Mouse (Mus musculus) frontal cortex, postnatal 14 days (tissue): ENCODE measurements at regions not wholly inside any gene's neighbourhood (a gene's known extent, or its start where the extent isn't known, plus 50 kb on each side); places are given as distances from the start of the nearest gene placed in this dataset.
"Not testable (repeated sequence)": the region's sequence is repeated elsewhere in the genome, so short reads cannot be mapped to it uniquely, and the experiment has no call there.

Experiments used
- DNase-seq, 2 experiments: peaks; one replicate each; pipeline ENCODE4 v3.0.0; 2022; ENCODE audit warnings: low spot score in 2 of 2

DNA sequence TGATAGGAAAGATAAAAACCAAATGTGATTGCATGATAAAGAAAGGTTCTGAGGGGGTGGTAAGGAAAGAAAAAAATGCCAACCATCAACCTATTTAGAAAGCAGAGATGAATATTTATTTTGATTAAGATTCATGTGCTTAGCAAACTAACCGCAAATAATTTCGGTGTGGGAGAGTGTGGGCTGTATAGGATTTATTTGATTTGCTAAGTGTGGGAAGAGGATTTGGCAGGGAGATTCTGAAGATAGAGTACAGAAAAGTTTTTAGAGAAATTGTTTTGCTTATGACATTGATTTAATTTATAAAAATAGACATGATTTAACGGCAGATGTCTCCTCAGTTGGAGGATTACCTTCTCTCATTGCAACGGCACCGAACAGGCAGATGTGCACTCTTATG lies 250.3 kb downstream of the Pros1 start:
- DNase-seq, result no peak

DNA sequence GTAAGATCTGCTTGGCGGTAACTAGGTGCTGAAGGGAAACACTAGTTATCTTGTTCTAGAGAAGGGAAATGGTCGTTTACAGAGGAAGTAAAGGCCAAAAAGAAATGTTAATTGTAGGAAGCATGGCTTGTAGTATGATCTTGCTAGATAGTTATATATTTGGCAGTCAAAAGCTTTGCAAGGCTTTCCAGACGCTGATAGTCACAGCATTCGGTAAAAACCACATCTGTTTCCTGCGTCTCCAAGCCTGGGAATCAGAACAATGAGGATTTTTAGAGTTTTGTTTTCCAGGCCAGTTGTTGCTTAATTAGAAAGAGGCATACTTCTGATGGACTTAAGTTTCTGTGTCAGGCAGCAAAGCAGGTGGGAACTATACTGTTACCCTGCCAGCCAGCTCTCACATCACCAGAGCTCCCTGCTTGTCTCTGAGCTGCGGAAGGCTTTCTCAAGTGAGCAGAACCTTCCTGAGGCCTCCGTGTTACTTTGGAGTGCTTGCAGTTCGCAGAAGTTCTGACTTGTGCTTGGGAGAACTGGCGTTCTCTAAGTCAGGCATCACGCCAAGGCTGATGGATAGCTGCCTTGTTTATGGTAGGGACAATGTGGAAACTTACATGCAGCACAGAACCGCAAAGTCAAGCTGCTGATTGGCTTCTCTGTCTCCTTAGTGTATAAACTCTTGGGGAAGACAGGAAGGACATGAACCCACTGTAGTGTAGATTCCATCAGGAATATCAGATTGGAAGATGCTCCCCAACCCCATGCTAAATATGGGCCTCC lies 251.0 kb downstream of the Pros1 start:
- no peak for DNase-seq

DNA sequence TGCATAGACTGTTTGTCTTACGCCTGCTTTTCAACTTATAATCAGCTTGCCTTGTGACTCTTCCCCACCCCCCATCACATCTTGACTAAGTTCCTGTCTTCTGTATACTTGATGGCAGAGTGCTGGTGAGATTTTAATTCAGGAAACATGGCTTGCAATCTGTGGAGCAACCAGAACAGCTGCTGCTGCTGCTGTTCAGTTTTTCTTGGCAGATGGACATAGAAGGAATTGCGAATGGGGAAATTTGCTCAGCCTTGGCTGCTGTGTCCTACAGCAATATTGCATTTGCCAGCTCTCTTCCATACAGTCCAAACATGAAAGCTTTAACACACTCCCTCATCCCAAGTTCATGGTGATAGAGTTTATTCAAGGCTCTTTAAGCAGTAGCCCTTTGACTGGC lies 262.3 kb downstream of the Pros1 start:
- DNase-seq, result peak; percentile 20 to 22

DNA sequence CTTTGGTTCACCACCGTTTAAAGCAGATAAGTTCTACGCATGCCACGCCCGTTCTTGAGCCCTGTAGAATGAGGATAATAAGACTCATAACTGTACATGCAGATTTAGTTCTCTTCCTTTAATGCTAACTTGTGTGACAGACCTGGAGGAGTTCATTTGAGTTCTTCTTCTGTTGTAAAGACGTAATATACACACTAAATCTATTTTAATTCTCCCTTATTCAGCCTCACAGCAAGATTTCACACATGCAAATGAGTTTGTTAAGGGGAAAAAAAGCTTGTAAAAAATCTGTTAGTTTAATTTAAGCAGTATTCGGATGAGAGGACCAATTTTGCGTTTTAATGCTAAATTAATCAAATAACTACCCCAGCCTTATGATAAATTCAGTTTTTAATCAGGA lies 264.6 kb downstream of the Pros1 start:
- DNase-seq, result no peak

DNA sequence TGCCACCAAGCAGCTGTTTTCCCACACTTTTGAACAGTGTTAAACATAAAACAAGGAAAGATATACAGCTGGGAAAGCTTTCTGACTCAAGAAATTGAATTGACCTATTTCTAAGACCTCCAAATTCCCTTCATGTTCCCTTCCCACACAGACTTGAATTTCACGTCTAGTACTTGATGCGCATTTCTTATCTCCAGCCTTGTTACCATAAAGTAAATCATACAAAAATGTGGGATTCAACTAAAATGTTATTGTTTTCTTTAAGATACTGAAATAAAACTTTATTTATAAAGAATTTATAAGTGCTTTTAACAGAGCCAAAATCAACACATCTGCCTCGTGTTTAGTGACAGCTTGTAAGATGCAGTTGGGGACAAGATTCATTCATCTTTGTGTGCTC lies 289.7 kb downstream of the Pros1 start:
- no peak for DNase-seq

DNA sequence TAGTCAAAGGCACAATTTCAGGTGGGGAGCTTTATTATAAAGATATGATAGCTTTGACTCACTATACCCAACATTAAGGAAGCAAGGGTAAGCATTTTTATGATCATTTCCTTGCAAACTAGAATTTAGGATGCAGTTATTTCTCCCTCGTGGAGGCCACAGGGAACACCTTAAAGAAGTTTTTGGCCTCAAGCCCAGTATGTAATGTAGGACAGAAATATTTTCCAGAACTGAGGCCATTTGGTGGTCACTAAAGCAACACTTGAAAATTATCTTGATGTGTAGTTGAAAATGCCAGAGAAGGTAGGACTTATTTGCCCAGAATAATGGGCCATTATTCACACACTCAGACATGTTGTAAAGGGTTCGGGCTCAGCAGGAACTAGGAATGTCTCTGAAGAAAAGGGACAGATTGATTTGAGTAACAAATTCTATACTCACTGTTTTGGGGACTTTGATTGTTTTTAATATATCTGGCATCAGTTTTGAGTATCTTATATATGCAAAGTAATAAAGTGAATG lies 301.3 kb downstream of the Pros1 start:
- DNase-seq, result no peak

DNA sequence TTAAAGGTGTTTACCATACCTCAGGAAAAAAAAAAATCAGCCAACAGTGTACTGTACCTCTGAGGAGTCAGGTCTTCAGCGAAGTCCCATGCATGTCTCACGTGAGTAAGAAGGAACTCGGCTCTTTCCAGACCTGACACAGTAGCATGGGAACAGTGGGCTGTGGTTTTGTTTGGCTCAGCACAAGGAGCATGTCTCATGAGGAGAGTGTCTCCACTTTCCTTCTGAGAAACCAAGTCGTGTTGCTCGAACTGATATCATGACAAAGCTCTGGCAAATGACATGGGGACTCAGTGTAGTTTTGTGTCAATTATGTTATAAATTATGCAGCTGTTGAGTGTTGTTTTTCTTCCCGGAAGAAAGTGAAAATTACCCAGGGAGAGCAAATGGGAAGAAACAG lies 316.0 kb downstream of the Pros1 start:
- DNase-seq, result no peak

DNA sequence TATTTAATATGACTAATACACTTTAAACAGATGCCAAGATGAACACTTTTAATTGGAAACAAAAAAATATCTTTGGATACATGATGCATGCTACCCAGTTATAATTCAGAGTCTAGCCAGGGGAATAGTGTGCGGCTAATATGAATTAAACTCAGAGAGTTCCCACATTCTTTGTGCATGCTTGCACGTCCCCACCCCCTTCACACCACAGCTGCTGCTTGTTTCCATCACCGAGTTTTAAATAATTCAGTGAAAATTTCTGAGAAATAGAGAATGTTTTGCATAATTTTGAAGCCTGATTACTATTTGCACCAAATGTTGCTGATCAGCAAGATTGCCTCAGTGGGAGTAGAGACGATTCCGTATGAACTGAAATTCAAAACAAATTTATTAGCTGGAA lies 325.1 kb downstream of the Pros1 start:
- peak in 1 of 2 experiments; percentile 18 for DNase-seq

DNA sequence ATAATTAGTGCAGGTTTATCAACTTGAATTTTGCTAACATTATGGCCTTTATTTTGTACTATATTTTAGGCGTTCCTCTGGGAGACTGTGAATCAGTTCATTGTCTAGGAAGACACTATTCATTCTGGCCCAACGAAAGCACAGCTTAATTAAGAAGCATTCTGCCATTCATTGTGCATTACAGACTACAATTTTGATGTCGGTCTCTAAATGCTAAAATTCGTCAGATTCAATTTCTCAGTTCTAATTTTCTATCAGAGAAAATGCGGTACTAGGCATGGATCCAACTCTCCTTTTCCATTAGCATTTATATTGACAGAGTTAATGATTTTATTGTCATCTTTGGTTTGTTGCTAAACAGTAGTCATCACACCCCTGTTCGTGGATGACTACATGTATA lies 337.1 kb downstream of the Pros1 start:
- no peak for DNase-seq

DNA sequence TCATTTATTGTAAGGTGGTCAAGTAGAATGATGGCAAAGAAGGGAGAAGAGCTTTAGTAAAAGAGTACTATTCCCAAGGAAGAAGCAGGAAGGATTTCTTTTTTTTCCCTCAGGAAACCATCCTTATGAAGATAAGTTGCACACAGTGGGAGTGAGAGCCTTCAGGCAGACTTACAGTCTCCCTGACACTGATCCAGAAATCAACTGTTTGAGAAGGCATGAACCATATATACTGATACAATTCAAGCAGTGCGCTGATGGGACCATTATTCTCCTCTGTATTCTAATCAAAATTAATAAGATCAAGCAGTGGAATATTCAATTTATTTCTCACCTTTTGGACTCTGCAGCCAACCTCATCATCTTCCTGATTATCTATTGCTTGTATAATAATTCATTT lies 337.5 kb downstream of the Pros1 start:
- no peak for DNase-seq

DNA sequence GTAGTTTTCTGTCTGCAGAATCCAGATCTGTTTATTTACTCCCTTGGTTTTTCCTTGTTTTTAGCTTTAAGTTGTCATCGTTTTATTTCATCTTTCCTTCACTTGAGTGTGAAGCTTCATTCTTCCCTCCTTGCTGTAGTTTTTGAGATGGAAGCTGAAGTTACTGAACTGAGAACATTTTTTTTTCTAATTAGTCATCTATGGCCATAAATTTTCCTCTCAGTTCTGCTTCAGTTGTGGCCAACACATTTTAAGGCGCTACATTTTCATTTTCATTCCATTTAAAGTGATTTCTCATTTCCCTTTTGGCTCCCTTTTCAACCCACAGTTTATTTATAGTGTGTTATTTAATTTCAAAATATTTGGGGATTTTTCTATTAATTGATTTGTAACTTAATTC lies 340.5 kb downstream of the Pros1 start:
- DNase-seq, result no peak

DNA sequence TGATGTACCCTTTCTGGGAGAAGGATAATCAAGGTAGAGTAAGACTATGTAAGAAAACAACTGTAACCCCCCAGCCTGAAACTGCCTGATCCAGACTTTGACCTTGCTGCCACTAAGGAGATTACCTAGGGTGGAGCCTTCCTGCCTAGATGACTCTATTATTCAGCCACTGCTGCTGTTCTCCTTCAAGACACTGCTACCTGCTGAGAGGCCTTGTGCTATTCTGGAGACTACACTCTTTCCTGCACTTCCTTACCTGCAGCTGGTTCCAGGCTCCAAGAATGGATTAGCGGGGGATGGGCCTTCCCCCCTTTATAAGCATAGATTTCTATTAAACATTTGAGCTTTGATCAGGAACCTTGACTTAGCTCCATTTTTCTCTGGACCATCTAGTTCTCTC lies 359.4 kb downstream of the Pros1 start:
- not testable (repeated sequence) for DNase-seq

DNA sequence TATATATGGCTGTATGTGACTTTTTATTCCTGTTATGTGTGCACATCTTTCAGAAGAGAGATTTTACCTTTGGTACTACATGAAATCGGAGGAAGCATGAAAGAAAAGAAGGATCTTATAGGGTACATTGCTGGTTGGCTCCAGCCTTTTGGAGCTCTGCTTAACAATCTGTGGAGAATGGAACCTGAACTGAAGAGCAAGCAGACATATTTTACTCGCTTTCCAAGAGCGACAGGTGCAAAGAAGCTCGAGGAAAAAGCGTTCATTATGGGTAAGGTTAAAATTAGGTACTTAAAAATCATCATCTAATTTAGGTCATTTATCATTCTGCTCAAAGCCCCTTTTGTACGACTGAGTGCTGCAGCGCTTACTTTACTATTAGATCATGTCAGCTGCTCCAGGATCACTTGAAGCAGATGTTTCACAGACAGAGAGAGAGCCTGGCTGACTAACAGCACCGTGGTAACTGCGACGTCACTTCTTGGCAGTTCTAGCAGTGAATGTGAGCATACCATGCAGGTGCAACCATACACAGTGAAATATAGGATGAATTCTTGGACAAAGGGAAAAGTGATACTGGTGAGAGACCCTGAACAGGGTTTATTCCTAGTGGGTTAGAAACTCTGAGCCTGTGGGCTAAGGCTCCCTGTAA lies 366.2 kb downstream of the Pros1 start:
- no peak for DNase-seq

DNA sequence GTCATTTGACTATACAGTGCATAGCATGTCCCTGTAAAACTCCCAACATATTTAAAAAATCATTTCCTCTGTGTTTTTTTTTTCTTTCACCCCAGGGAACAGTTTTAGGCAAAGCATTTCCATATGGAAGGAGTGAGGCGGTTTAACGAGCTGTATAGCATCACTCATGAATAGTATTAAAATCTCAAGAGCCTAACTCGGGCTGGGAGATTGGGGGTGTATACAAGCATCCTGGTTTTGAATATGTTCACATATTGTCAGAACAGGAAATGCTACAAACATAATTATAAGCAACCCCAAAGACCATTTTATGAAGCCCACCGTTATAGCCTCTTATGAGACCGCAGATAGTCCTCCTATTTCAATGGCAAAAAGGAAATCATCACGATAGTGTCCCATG lies 370.5 kb downstream of the Pros1 start:
- DNase-seq, result no peak

DNA sequence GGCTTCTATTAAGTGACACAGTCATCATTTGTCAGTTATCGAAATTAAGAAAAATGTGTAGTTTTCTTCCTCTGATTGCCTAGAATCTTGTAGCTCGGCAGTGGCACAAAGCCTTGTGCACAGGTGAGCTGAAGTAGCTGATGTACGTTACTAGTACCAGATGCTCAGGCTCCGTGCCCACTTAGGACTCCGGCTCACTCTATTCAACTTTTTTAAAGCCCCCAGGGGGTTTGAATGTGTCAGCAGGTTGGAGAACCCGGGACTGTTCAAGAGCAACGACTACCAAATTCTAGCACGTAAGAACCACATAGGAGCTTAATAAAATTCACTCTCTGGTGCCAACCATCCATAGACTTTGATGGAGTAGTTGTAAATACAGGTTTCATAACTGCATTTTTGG lies 371.0 kb downstream of the Pros1 start:
- DNase-seq, result no peak

DNA sequence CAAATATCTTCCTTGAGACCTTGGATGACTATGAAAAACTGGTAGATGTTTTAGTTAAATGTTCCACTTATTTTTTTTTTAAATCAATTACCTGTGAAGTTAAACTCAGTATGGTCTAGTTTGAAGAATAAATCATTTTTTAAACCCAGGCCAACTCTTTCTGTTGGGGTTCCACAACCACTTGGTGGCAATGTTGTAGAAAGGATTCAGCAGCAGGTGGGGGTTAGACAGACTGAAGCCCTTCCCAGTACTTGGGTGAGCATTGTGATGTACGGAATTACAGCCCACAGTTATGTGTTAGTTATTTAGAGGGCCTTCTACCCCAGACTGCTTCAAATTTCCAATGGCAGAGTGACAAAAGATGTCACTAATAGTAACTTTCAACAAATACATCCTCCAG lies 375.0 kb downstream of the Pros1 start:
- DNase-seq, result no peak

DNA sequence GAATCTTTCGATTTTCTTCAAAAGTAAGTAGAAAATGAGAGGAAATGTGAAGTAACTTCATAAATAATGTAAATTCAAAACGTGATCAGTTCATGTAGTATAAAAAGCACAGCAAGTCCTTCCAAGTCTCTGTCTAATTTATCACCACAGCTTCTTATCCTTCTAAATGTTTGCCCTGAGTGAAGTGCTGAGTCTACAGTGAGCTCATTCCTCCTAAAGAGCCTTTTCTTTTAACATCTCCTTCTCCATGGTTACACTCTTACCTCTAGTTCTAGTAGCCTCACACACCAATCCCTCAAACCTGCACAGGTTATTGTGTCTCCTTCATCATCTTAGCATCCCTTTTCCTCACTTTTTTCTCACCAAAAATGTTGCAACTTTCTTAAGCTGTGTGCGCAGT lies 375.5 kb downstream of the Pros1 start:
- DNase-seq, result no peak

DNA sequence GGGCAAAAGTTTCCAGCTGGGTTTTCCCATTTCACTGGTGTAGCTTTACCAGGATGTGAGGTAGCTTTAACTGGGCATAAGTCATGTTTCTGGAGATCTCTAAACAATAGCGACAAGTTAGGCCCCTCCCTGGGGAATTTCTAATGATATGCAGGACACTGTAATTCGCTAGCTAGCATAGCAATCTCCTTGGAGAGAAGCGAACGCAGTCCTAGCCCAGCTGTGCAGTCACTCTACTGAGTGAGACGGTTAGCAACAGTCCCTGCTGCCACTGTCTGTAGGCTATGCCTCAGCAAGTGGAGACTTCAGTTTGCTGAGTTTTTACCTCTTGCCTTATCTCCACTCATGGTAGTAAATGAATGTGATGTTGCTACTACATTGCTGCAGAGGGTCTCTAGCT lies 416.1 kb downstream of the Pros1 start:
- DNase-seq, result no peak

DNA sequence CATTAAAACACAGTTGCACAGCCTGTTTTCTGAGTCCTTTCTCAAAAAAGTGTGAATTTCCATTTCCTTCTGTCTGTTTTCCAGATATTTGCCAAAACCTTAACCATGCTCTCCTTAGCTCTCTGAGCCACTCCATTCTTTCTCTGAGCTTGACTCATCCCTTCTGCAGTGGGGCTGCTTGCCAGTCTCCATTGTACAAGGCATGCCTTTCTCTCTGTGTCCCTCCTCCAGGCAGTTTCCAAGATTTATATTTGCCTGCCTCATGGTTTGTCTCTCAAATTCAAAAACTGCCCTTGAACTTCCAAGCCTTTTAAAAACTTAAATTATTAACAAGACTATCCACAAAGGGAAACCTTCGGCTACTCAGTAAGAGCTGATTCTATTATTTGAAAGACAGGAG lies 423.4 kb downstream of the Pros1 start:
- no peak for DNase-seq

DNA sequence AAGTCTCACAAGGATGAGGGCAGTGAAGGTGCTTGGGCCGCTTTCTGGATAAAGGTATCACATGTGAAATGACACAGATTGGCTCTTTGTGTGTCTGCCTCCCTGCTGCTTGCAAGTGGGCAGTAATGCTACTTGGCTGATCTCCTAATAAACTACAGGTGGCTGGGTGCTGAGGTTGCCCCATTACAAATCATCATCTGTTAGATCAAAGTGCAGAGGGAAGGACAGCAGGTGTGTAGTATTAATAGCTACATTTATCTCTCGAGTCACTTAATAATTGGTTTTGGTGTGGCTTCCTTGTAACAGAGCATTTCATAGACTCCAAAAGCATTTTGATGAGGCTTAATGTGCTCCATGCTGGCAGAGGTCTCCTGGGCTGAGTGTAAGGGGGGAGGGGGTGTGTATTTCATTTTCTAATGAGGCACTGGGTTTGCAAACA lies 424.2 kb downstream of the Pros1 start:
- no peak for DNase-seq

DNA sequence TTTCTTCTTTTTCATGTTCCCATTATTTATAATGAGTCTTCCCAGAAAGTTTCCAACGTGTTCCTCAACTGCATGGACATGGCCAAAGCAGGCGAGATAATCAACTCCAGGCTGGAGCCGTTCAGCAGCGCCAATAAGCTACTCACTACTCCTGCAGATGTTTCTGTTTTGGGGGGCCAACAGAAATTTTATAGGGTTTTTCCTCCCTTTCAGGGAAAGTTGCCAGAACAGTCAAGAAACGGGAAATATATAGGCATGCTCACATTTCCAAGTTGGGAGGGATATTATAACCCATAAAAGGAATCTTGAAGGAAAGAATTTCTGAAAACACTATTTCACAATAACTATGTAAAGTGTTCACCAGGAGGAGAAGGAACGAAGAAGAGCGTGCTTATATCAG lies 433.5 kb downstream of the Pros1 start:
- no peak for DNase-seq

DNA sequence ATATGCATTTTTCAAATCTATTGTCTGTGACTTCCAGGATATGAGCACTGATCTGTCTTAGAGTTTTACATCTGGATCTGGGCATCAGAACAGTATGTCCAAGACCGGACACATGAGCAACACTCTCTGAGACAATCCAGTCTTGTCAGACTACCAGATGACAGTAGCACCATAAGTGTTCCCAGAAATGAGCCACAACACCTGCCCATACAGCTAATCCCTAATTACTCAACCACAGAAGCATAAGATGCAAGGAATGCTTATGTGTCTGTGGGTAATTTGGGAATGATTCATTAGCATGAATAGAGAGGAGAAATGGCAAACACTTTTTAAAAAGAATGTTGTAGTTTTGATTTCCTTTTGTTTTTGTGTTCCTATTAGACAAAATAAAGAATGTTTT lies 457.6 kb downstream of the Pros1 start:
- DNase-seq, result no peak

DNA sequence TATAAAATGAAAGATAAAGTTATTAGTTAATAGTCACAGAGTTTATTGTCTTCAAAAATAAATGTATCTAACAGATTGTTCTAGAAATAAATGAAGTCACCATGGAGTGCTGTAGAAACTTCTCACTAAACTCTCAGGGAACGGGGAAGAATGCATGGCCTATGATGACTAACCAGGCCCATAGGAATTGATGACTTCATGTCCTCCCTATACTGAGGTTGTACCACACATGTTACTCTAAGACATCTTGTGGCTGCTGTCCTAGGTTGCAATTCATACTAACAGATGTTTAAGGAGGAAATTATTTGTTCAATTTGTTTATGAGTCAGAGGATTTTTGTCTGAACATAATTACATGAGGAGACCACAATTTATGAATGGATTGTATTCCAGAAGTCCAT lies 459.4 kb downstream of the Pros1 start:
- no peak for DNase-seq
